Mouse (Mus musculus): ENCODE data around the gene Ntf5.

Gene Ntf5

GRCm38 (mm10) chr7:45435038-45435437, 21.5 kb downstream of the Ntf5 start:
- ATAC-seq (ENCODE audit: low TSS enrichment): 0 out of 2 replicates have a peak, but pooled peaks have one; percentile 7

- ATAC-seq (ENCODE audit: low TSS enrichment): no peak
These were observed 22.9 kb downstream of the Ntf5 start for GRCm38 (mm10) chr7:45436444-45436843.

DNA sequence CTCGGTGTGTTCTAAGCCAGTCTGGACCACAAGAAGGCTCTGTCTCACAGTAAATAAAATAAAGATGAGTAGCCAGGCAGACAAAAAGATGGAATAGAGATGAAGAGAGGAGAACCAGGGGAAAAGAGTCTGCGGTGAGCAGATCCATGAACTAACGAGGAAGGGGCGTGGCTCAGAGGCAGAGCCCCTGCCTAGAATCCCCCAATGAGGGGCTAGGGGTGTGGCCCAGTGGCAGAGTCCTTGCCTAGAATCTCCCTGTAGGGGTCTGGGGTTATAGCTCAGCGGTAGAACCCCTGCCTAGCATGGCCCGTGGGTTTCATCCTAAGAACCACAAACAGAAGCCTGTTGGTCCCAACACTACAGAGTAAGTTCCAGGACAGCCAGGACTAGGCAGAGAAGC, 23.6 kb downstream of the Ntf5 start:
- no peak for ATAC-seq (ENCODE audit: low TSS enrichment)

- ATAC-seq (ENCODE audit: low TSS enrichment): no peak
These were observed 24.2 kb downstream of the Ntf5 start, which contains the start of gene Ruvbl2 for GRCm38 (mm10) chr7:45437521-45438276. Gene Ruvbl2 (minus strand): TSS chr7:45438096.

DNA sequence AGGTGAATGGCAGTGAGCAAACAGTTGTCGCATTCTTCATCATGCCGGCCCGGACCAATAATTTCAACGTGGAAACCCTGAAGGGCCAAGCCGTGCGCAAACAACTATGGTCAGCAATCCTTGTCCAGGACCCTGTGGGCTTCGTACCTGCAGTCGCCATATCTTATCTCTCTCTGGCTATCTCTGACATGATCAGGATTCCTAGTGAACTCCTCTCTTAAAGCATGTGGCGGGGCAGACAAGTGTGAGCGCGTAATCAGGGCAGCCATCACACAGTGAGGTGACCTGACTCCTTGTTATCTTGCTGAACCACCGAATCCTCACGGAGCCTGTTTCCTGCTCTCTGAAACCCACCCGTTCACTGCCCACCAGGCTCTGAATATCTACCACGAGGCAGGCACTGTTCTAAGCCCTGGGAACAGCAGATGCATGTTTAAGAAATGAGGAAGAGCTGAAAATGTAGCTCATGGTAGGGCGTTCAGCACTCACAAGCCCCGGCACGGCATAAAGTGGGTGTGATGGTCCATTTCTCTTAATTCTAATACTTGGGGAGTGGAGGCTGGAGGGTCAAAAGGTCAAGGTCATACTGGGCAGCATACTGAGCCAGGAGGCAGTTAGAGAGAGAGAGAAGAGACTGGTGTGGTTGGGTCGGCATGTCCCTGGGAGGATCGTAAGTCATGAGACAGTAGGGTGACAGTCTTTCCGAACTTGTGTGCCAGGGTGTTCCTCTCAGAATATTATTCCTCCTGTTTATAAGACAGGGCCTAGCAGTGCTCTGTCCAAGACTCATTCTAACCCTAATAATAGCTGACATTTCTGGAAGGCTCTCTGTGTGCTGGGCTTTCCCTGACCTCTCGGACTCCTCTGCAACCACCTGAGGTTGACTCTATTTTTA, 30.3 kb downstream of the Ntf5 start:
- no peak for ATAC-seq (ENCODE audit: low TSS enrichment)

GRCm38 (mm10) chr7:45446589-45446988, 33.1 kb downstream of the Ntf5 start:
- no peak for ATAC-seq (ENCODE audit: low TSS enrichment)

DNA sequence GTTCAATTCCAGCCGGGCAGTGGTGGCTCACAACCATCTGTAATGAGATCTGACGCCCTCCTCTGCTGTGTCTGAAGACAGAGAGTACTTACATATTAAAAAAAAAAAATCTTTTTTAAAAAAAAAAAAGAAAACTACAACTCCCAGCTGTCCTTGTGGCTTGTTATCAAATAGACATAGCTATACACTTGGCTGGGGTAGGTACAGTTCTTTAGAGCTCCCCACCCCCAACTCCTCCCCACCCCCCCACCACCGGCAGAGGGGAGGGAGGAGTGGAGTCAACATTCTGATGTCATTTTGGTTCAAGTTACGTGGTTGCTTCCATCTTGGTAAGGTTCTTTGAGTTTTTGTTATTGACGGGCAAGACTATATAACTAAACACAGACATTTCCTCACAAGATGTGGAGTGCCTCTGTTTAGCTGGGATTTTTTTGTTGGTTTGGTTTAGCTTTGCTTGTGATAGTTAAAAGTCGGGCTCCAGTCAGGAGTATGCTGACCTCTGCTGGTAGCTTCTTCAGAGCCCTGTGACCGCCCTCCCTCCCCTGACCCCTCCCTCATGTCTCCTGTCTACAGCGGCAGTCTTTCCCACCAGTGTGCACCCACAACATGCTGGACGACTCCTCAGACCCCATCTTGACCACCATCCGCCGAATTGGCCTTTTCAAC, 34.0 kb downstream of the Ntf5 start:
- no peak for ATAC-seq (ENCODE audit: low TSS enrichment)

DNA sequence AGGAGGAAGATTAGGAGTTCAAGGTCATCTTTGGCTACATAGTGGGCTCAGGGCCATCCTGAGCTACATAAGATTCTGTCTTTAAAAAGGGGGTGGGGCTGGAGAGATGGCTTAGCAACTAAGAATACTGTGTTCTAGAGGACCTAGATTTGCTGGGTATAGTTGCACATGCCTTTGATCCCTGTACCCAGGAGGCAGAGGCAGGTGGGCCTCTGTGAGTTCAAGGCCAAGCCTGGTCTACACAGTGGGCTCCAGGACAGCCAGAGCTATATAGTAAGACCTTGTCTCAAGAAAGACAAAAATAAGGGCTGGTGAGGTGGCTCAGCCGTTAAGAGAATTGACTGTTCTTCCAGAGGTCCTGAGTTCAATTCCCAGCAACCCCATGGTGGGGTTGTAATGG, 36.5 kb downstream of the Ntf5 start:
- no peak for ATAC-seq (ENCODE audit: low TSS enrichment)

DNA sequence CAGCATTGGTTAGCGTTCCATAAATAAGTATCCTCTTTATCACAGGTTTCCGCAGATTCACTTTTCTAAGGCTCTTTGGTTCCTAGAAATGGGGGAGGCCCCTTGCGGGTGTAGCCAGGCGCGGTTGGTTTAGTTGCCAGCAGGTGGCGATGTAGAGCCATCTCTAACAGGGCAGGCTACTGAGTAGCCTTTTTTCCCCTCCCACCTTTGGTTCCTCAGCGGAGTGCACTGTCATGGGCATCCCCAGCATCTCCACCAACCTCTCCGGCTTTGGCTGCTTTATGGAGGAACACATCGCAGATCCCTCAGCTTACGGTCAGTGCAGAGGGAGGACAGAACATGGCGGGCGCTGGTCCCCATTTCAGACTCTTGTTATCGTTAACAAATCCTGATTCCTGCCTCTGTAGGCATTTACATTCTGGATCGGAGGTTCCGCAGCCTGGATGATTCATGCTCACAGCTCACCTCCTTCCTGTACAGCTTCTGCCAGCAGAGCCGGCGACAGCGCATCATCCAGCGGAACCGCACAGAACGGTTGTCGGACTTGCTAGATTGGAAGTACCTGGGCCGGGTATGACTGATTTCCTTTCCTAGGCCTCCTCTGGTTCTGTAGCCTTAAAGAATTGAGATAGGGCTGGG, 38.0 kb downstream of the Ntf5 start:
- peak; percentile 82 for ATAC-seq (ENCODE audit: low TSS enrichment)

- ATAC-seq (ENCODE audit: low TSS enrichment): no peak
These were observed 41.5 kb downstream of the Ntf5 start for GRCm38 (mm10) chr7:45454971-45455370.

- no peak for ATAC-seq (ENCODE audit: low TSS enrichment)
These were observed 42.6 kb downstream of the Ntf5 start for GRCm38 (mm10) chr7:45455932-45456696.

DNA sequence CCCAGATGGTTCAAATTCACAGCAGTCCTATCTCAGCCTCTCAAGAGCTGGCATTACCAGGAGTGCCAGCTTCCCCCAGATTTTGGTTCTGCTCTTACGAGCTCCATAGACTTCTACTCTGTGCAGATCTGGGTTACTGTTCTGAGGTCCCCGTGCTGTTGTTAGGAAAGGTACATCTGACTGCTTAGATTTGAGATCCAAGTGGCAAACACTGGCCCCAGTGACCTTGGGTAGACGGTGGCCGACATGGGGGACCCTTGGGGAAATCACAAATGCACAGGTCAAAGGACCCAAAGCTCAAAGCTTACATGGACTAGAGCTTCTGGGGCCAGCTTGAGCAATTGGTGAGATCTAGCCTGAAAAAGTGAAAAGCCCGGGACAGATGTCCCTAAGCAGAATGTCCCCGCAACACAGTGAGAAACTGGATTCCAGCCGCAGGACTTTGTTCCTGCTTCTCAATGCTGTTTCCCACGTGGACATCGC, 43.3 kb downstream of the Ntf5 start:
- ATAC-seq (ENCODE audit: low TSS enrichment): no peak

GRCm38 (mm10) chr7:45457204-45458060, 43.9 kb downstream of the Ntf5 start:
- no peak for ATAC-seq (ENCODE audit: low TSS enrichment)

DNA sequence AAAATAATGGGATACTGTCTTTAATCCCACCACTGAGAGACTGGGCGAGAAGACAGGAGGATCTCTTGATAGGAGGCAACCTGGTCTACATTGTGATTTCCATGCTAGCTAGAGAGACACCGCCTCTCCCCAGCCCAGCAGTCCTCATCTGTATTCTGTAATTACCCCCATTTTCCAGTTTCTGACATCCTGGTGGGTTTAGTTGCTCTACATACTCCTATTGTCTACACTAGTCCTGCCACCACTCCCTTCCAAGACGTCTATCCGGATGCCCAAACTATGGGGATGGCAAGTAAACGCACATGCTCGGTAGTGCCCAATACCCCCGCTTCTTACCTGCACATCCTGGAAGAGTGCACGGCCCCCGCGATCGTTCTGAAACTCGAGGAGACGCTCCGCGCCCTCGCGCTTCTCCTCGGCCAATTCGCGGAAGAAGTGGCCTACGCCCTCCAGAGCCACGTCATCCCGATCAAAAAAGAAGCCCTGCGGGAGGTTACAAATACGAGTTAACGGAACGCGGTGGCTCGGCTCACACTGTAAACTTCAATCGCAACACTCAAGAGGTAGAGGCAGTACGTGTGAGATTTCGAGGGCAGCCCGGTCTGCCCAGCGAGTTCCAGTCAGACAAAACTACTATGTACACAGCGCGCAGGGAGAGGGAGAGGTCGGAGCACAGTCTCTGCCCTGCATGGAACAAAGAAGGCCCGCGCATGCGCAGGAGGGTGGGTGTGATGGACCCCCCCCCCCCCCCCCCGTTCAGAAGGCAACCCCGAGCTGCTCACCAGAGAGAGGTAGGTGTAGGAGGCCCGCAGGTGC, 45.5 kb downstream of the Ntf5 start:
- ATAC-seq (ENCODE audit: low TSS enrichment): peak; percentile 43

GRCm38 (mm10) chr7:45459564-45460140, 46.2 kb downstream of the Ntf5 start, which contains the start of gene Ftl1:
Gene Ftl1 (minus strand): TSS chr7:45459884.
- ATAC-seq (ENCODE audit: low TSS enrichment): peak; percentile 88

GRCm38 (mm10) chr7:45460377-45460776, 46.9 kb downstream of the Ntf5 start:
- ATAC-seq (ENCODE audit: low TSS enrichment): no peak

DNA sequence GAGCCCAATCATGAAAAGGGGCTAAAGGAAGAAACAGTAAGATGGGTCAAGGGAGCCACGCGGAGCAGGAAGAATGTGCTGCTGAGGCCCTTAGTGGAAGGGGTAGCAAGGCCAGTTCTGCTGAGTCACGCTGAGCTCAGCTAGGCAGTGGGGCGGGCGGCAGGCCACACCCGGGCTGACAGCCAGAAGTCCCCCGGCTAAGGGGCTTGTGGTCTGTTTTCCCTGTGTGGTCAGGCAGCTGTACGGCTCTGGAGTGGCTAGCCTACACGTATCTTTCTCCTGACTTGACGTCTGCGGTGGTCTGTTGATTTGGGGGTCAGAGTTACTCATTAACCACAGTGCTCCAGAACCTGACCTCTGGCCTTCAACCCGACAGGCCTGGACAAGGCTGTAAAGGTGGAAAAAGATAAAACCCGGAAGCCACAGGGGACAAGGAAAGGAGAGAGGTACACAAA, 47.4 kb downstream of the Ntf5 start:
- ATAC-seq (ENCODE audit: low TSS enrichment): no peak

GRCm38 (mm10) chr7:45461326-45461725, 47.8 kb downstream of the Ntf5 start:
- no peak for ATAC-seq (ENCODE audit: low TSS enrichment)
